Mouse (Mus musculus) midbrain, embryonic 14.5 days (tissue): ENCODE data around the gene Mpo. TPM values are rescaled to one million over a fixed set of nuclear protein-coding genes. Genes with fewer than 3 reads are reported as not detected.

Experiments
- ATAC-seq: fragments of 200-750 bp; cut with Nextera tagmentation; 2 replicates; pipeline ENCODE4 v1.8.0; 2017; ENCODE audit warnings: moderate number of reproducible peaks, moderate library complexity; ENCODE audit not compliant: low FRiP score, low TSS enrichment
- DNase-seq: peaks from one replicate; pipeline ENCODE4 v3.0.0-alpha.2; 2015
- H3K27ac ChIP-seq: fragments of 300-500 bp; sonication (generic); replicated peaks from 2 replicates; pipeline ENCODE4 v1.5.1; 2014; ENCODE audit warnings: mild to moderate bottlenecking, low read depth, low read length, moderate library complexity
- H3K27me3 ChIP-seq: fragments of 300-500 bp; sonication (generic); 2 replicates; pipeline ENCODE4 v1.6.1; 2014; ENCODE audit warnings: low read length, control low read depth, mixed read lengths; ENCODE audit not compliant: control insufficient read depth, insufficient read depth
- H3K36me3 ChIP-seq: fragments of 300-500 bp; sonication (generic); 2 replicates; pipeline ENCODE4 v1.6.1; 2014; ENCODE audit warnings: low read length, control low read depth; ENCODE audit not compliant: control insufficient read depth, insufficient read depth
- H3K4me1 ChIP-seq: fragments of 300-500 bp; sonication (generic); 2 replicates; pipeline ENCODE4 v1.6.1; 2014; ENCODE audit warnings: mild to moderate bottlenecking, antibody characterized with exemption, low read length, control low read depth; ENCODE audit not compliant: control insufficient read depth, insufficient read depth
- H3K4me2 ChIP-seq: fragments of 300-500 bp; sonication (generic); 2 replicates; pipeline ENCODE4 v1.6.1; 2014; ENCODE audit warnings: mild to moderate bottlenecking, low read length, moderate library complexity
- H3K4me3 ChIP-seq: fragments of 300-500 bp; sonication (generic); replicated peaks from 2 replicates; pipeline ENCODE4 v1.5.1; 2014; ENCODE audit warnings: low read depth, low read length
- H3K9ac ChIP-seq: fragments of 300-500 bp; sonication (generic); replicated peaks from 2 replicates; pipeline ENCODE4 v1.6.1; 2014; ENCODE audit warnings: mild to moderate bottlenecking, low read length, moderate library complexity
- H3K9me3 ChIP-seq: fragments of 300-500 bp; sonication (generic); 2 replicates; pipeline ENCODE4 v1.6.1; 2016; ENCODE audit warnings: low read length, control low read depth, mixed read lengths; ENCODE audit not compliant: control insufficient read depth
- WGBS: fragments of 180-500 bp; shearing (Covaris S2); extraction: QIAGEN DNeasy Blood & Tissue Kit; methylation state at CpG from one replicate; pipeline ENCODE4 v1.1.7; 2014; 5-methylcytosine and 5-hydroxymethylcytosine counted together
- microRNA counts: library from miRNA; unstranded; fragments of <30 nt; microRNA quantifications from one replicate; lab custom pipeline; 2016
- microRNA-seq: library from miRNA; unstranded; fragments of <30 nt; microRNA quantifications from one replicate; pipeline ENCODE4, GENCODE M21; 2016
- polyA plus RNA-seq: library from polyadenylated mRNA; unstranded; fragments of >200 nt; fragmentation: Nextera tagmentation; extraction: Ambion mirVana; gene quantifications from 2 replicates; pipeline ENCODE4 v1.2.1, GENCODE M21; 2014

The Mpo gene
- polyA plus RNA-seq, 1 experiment from 2014 or later: 0.47 TPM

GRCm38 (mm10) chr11:87841436-87841835, 48.1 kb downstream of the Mpo start:
- WGBS: 95% methylated on average over 3 of the region's 3 CpGs

GRCm38 (mm10) chr11:87846968-87847600, 53.7 kb downstream of the Mpo start:
- DNase-seq (no peak), ATAC-seq (no peak)
- Histone ChIP-seq H3K27ac (no peak overlapping the region), H3K36me3 (no peaks in the 10 kb centered on the region), H3K9ac (no peak overlapping the region), H3K4me2 (no peak overlapping the region), H3K4me1 (no peaks in the 10 kb centered on the region), H3K27me3 (no peaks in the 10 kb centered on the region), H3K9me3 (no peaks in the 10 kb centered on the region), H3K4me3 (no peak overlapping the region)
- 79% methylated on average over 12 of the region's 12 CpGs for WGBS

More at GRCm38 (mm10) chr11:87841436-87841835, 48.1 kb downstream of the Mpo start:
- no peaks in the 10 kb centered on the region for H3K4me1 ChIP-seq
- no peaks in the 10 kb centered on the region for H3K9me3 ChIP-seq
- H3K9ac ChIP-seq: no peak overlapping the region
- no peak overlapping the region for H3K4me3 ChIP-seq
- ATAC-seq (no peak), DNase-seq (no peak)
- no peak overlapping the region for H3K4me2 ChIP-seq
- no peaks in the 10 kb centered on the region for H3K27me3 ChIP-seq
- H3K36me3 ChIP-seq: no peaks in the 10 kb centered on the region
- H3K27ac ChIP-seq: no peak overlapping the region

- Histone ChIP-seq H3K9me3 (no peaks in the 10 kb centered on the region), H3K4me1 (no peaks in the 10 kb centered on the region), H3K4me2 (no peak overlapping the region), H3K27ac (no peak overlapping the region), H3K4me3 (no peak overlapping the region), H3K27me3 (no peaks in the 10 kb centered on the region), H3K36me3 (no peaks in the 10 kb centered on the region), H3K9ac (no peak overlapping the region)
- DNase-seq: peak; percentile 45
- no peak for ATAC-seq
- whole genome bisulfite sequencing: 70% methylated on average over 6 of the region's 6 CpGs
Observed at GRCm38 (mm10) chr11:87847884-87848283, 54.5 kb downstream of the Mpo start.

GRCm38 (mm10) chr11:87852690-87853596, 59.6 kb downstream of the Mpo start, which contains the start of gene Mks1:
Mks1 (plus strand) TSS chr11:87853215.
- peak; percentile 88 for ATAC-seq
- Histone ChIP-seq H3K4me3 (peak within 1 kb of the TSS; percentile 46), H3K27me3 (no peaks in the 10 kb centered on the region), H3K9ac (peak within 1 kb of the TSS; percentile 59), H3K36me3 (peaks cover 7% of the 10 kb centered on the region), H3K27ac (peak within 1 kb of the TSS; percentile 70), H3K9me3 (no peaks in the 10 kb centered on the region), H3K4me2 (peak within 1 kb of the TSS; percentile 90), H3K4me1 (peaks cover 7% of the 10 kb centered on the region)
- DNase-seq: peak; percentile 99
- WGBS: 4% methylated on average over 40 of the region's 40 CpGs

GRCm38 (mm10) chr11:87853597-87853954, 60.2 kb downstream of the Mpo start:
- DNase-seq (no peak), ATAC-seq (no peak)
- Histone ChIP-seq H3K27ac (peak overlapping the region; percentile 70), H3K27me3 (no peaks in the 10 kb centered on the region), H3K9ac (peak overlapping the region; percentile 59), H3K4me1 (peaks cover 7% of the 10 kb centered on the region), H3K4me2 (peak overlapping the region; percentile 90), H3K9me3 (no peaks in the 10 kb centered on the region), H3K36me3 (peaks cover 13% of the 10 kb centered on the region), H3K4me3 (peak overlapping the region; percentile 46)
- WGBS: 28% methylated on average over 8 of the region's 8 CpGs

MicroRNA genes within 50 kb of the gene (microRNA counts, 519-probe panel; counts per million panel counts)
- microRNA mmu-miR-142-3p (lab: Ali Mortazavi, UCI) (4,409 counts per million, percentile 33 among the panel's probes with 10 or more counts), microRNA mmu-miR-142-5p (lab: Ali Mortazavi, UCI) (not detected)

Small RNA genes within 50 kb of the gene (microRNA-seq; reads per million reads assigned to microRNA genes)
- not detected for gene Mir142
- not detected for gene Mir142b

Other genes with a start within 250 kb of the Mpo start
- gene Gm11492, start 226.9 kb upstream of the Mpo start, polyA plus RNA-seq: not detected in 2 replicates
- gene Sept4, start 224.7 kb upstream of the Mpo start, polyA plus RNA-seq: 20.0 and 21.5 TPM in 2 replicates
- gene Mtmr4, start 201.4 kb upstream of the Mpo start, polyA plus RNA-seq: 54.1 and 75.1 TPM in 2 replicates
- 0.37 and 0.46 TPM in 2 replicates for gene Hsf5, start 176.4 kb upstream of the Mpo start, polyA plus RNA-seq
- gene Rnf43, start 130.9 kb upstream of the Mpo start, polyA plus RNA-seq: 0.28 and 0.78 TPM in 2 replicates
- gene Supt4a, start 56.0 kb upstream of the Mpo start, polyA plus RNA-seq: 150 and 163 TPM in 2 replicates
- 54.5 and 63.4 TPM in 2 replicates for gene Tspoap1, start 33.0 kb upstream of the Mpo start, polyA plus RNA-seq
- 1.3 and 1.7 TPM in 2 replicates for gene Lpo, start 34.7 kb downstream of the Mpo start, polyA plus RNA-seq
- 9.8 and 12.6 TPM in 2 replicates for gene Mks1, start 59.6 kb downstream of the Mpo start, polyA plus RNA-seq
- gene Epx, start 82.0 kb downstream of the Mpo start, polyA plus RNA-seq: 0.22 TPM in 1 of 2 replicates, not detected in the other
- gene Olfr462, start 98.7 kb downstream of the Mpo start, polyA plus RNA-seq: not detected in 2 replicates
- gene Olfr463, start 103.8 kb downstream of the Mpo start, polyA plus RNA-seq: not detected in 2 replicates
- 0.18 and 0.26 TPM in 2 replicates for gene Olfr464, start 127.4 kb downstream of the Mpo start, polyA plus RNA-seq
- 28.3 and 46.5 TPM in 2 replicates for gene Dynll2, start 194.0 kb downstream of the Mpo start, polyA plus RNA-seq